Mouse (Mus musculus) stomach, postnatal 0 days (tissue): ENCODE measurements around the gene Scarb2. TPM values are rescaled to one million over a fixed set of nuclear protein-coding genes. Genes with fewer than 3 reads are reported as not detected.

Source experiments
- ATAC-seq: fragments of 200-750 bp; cut with Nextera tagmentation; 2 replicates; pipeline ENCODE4 v1.8.0; 2017; ENCODE audit not compliant: low FRiP score, low TSS enrichment
- DNase-seq: peaks from one replicate; pipeline ENCODE4 v3.0.0-alpha.2; 2016; ENCODE audit warnings: low spot score
- H3K27ac ChIP-seq: fragments of 300-500 bp; sonication (generic); replicated peaks from 2 replicates; pipeline ENCODE4 v1.5.1; 2014; ENCODE audit warnings: mild to moderate bottlenecking, control low read depth
- H3K27me3 ChIP-seq: fragments of 300-500 bp; sonication (generic); 2 replicates; pipeline ENCODE4 v1.6.1; 2014; ENCODE audit warnings: low read length; ENCODE audit not compliant: control insufficient read depth, insufficient read depth
- H3K36me3 ChIP-seq: fragments of 300-500 bp; sonication (generic); 2 replicates; pipeline ENCODE4 v1.6.1; 2014; ENCODE audit warnings: low read length, mixed read lengths; ENCODE audit not compliant: control insufficient read depth, insufficient read depth
- H3K4me1 ChIP-seq: fragments of 300-500 bp; sonication (generic); replicated peaks from 2 replicates; pipeline ENCODE4 v1.6.1; 2014; ENCODE audit warnings: antibody characterized with exemption; ENCODE audit not compliant: control insufficient read depth, insufficient read depth
- H3K4me2 ChIP-seq: fragments of 300-500 bp; sonication (generic); replicated peaks from 2 replicates; pipeline ENCODE4 v1.6.1; 2014; ENCODE audit warnings: low read depth, mild to moderate bottlenecking, control low read depth, moderate library complexity
- H3K4me3 ChIP-seq: fragments of 300-500 bp; sonication (generic); 2 replicates; pipeline ENCODE4 v1.5.1; 2014; ENCODE audit warnings: low read depth, low read length, control low read depth
- H3K9ac ChIP-seq: fragments of 300-500 bp; sonication (generic); 2 replicates; pipeline ENCODE4 v1.6.1; 2014; ENCODE audit warnings: mild to moderate bottlenecking, low read length, control low read depth, mixed read lengths
- H3K9me3 ChIP-seq: fragments of 300-500 bp; sonication (generic); 2 replicates; pipeline ENCODE4 v1.6.1; 2016; ENCODE audit warnings: low read length; ENCODE audit not compliant: control insufficient read depth
- CTCF ChIP-seq: IDR thresholded peaks from 2 replicates; pipeline ENCODE4 v1.5.1; 2016; ENCODE audit warnings: antibody characterized with exemption, low read depth, mild to moderate bottlenecking, moderate library complexity
- EP300 ChIP-seq: optimal IDR thresholded peaks from 2 replicates; pipeline ENCODE3; 2016; ENCODE audit warnings: antibody characterized with exemption
- WGBS: fragments of 180-500 bp; shearing (Covaris S2); extraction: QIAGEN DNeasy Blood & Tissue Kit; methylation state at CpG from one replicate; pipeline ENCODE4 v1.1.7; 2014; 5-methylcytosine and 5-hydroxymethylcytosine counted together
- polyA plus RNA-seq: library from polyadenylated mRNA; unstranded; fragments of >200 nt; fragmentation: Nextera tagmentation; extraction: Ambion mirVana; gene quantifications from 2 replicates; pipeline ENCODE4 v1.2.1, GENCODE M21; 2015

Gene Scarb2
- polyA plus RNA-seq, 1 experiment from 2014 or later = 20.9 TPM

DNA sequence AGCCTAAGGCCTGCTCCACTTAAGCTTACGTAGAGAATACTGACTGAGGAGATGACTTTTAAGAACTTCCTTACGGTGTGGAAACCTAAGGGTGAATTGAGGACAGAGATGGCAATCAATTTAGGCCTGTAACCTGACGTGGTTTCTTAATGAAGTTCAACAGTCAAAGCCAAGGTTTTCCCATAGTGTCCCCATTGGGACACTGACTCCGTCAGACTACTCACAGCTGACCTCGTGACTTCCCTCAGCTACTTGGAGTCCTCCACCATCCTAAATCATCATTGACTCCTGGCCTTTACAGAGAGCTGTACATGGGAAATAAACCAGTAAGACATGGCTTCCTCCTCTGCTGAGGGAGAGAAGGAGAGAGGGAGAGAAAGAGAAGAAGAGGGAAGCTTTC is 41.1 kb downstream of the Scarb2 start:
- DNase-seq (no peak), ATAC-seq (no peak)
- Histone ChIP-seq H3K9ac (no peak overlapping the region), H3K36me3 (peaks cover 3% of the 10 kb centered on the region; the same call in 1 of the 2 replicates), H3K4me1 (peaks cover 3% of the 10 kb centered on the region; the same call in 1 of the 2 replicates), H3K27ac (no peak overlapping the region), H3K27me3 (no peaks in the 10 kb centered on the region), H3K4me3 (no peak overlapping the region), H3K4me2 (no peak overlapping the region), H3K9me3 (no peaks in the 10 kb centered on the region)
- no peak for TF ChIP-seq CTCF
- TF ChIP-seq EP300 = no peak
- WGBS = 84% methylated on average over 5 of the region's 5 CpGs

DNA sequence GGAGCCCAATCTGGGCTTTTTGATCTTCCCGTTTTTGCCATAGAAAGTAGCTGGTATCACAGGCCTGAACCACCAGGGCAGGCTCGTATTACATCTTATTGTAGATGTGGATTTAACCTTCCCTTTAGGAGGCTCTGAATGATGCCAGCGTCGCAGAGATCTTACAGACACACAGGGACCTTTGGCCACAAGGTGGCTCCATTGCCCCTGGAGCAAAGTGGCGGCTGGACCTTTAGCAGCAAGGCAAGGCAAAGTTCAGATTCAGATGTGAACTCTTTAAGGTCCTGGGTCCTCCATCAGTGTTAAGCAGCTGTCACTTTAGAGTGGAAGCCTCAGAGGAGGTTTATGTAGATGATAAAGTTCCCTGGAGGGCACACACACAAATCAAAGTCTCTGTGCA is 45.3 kb downstream of the Scarb2 start:
- WGBS = 25% methylated on average over 5 of the region's 5 CpGs
- H3K4me2 ChIP-seq = no peak overlapping the region
- ATAC-seq (no peak), DNase-seq (peak; percentile 69)
- H3K27me3 ChIP-seq = no peaks in the 10 kb centered on the region
- H3K27ac ChIP-seq = no peak overlapping the region
- no peak overlapping the region for H3K9ac ChIP-seq
- H3K4me3 ChIP-seq = no peak overlapping the region
- H3K4me1 ChIP-seq = no peaks in the 10 kb centered on the region
- TF ChIP-seq EP300 (no peak), CTCF (peak; percentile 91)
- no peaks in the 10 kb centered on the region for H3K9me3 ChIP-seq
- H3K36me3 ChIP-seq = peaks cover 6% of the 10 kb centered on the region; the same call in 1 of the 2 replicates

DNA sequence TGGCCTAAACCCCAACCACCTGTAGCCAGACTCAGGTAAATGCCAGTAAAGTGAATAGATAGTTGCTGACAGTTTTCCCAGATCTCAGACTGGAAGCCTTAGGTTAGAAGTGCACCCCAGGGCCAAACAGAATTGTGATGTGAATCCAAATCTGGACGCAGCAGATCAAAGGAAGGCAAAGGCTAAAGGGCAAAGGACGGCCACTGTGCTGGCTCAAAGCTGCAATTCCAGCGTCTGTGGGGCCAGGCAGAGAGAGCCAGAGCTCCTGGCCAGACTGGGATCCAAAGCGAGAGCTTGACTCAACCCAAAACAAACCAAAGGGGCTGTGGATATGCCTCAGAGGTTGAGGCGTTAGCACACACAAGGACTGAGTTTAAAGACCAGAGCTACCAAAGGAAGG is 47.9 kb downstream of the Scarb2 start:
- DNase-seq (no peak), ATAC-seq (no peak)
- H3K36me3 ChIP-seq = peaks cover 14% of the 10 kb centered on the region; the same call in 1 of the 2 replicates
- no peaks in the 10 kb centered on the region for H3K4me1 ChIP-seq
- no peak overlapping the region for H3K4me3 ChIP-seq
- H3K4me2 ChIP-seq = no peak overlapping the region
- no peaks in the 10 kb centered on the region for H3K9me3 ChIP-seq
- no peak overlapping the region for H3K9ac ChIP-seq
- TF ChIP-seq CTCF = no peak
- no peak for TF ChIP-seq EP300
- 63% methylated on average over 5 of the region's 5 CpGs for WGBS
- no peaks in the 10 kb centered on the region for H3K27me3 ChIP-seq
- H3K27ac ChIP-seq = no peak overlapping the region

DNA sequence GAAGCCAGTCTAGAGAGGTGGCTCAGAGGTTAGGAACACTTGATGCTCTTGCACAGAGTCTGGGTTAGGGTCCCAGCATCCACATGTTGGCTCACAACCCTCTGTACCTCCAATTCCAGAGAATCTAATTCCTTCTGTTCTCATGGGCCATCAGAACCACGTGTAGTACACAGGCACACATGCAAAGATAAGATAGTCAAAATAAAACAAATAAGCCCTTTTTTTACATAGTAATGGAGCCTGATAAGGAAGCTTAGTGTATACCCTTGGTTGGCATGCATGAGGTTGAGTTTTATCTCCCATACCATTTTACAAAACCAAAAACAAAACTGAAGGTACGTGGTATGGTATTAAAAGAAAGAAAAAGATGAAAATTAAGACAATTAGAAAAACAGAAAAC is 49.2 kb downstream of the Scarb2 start:
- peaks cover 16% of the 10 kb centered on the region for H3K36me3 ChIP-seq
- no peaks in the 10 kb centered on the region for H3K27me3 ChIP-seq
- no peak overlapping the region for H3K4me3 ChIP-seq
- no peak overlapping the region for H3K4me2 ChIP-seq
- no peaks in the 10 kb centered on the region for H3K9me3 ChIP-seq
- no peak overlapping the region for H3K9ac ChIP-seq
- WGBS = 57% methylated on average over 2 of the region's 2 CpGs
- H3K27ac ChIP-seq = no peak overlapping the region
- DNase-seq = no peak
- TF ChIP-seq CTCF (no peak), EP300 (no peak)
- ATAC-seq = no peak
- no peaks in the 10 kb centered on the region for H3K4me1 ChIP-seq

DNA sequence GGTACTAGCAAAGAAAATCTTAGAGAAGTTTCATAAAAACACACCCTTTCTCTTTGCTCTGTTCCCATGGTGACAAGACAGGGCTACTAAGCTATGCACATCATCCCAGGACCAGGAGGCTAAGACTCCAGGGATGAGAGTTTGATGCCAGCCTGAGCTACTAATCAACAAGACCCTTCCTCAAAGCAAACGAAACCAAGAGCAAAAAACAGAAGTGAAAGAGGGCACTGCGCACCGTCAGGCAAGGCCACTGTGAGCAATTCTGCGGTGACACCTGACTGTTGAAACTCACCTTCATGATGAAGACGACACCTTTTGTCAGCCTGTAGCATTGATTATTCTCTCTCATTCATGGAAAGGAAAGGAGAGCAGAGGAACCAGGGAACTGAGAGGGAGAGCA is 53.8 kb downstream of the Scarb2 start:
- no peaks in the 10 kb centered on the region for H3K27me3 ChIP-seq
- no peak for ATAC-seq
- peaks cover 39% of the 10 kb centered on the region for H3K36me3 ChIP-seq
- WGBS = 97% methylated on average over 5 of the region's 5 CpGs
- no peak overlapping the region for H3K9ac ChIP-seq
- no peaks in the 10 kb centered on the region for H3K9me3 ChIP-seq
- no peak overlapping the region for H3K4me2 ChIP-seq
- no peak overlapping the region for H3K4me3 ChIP-seq
- H3K27ac ChIP-seq = no peak overlapping the region
- H3K4me1 ChIP-seq = no peaks in the 10 kb centered on the region
- no peak for DNase-seq
- TF ChIP-seq CTCF (no peak), EP300 (no peak)

DNA sequence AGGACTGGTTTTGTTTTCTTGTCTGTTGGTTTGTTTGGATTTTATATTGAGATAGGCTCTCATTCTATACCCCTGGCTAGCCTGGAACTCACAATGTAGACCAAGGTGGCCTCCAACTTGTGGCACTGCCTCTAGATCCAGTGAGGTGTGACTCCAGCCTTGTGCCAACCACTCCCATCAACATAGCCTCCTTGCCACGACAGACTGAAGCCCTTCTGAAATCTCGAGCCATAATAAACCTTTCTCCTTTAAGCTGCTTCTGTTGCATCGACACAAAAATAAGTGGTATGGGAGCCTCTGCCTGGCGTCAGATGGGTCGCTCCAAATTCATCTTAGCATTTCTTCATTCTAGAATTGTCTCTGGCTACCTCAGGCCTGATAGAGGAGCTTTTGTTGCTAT is 59.9 kb downstream of the Scarb2 start:
- no peak overlapping the region for H3K27ac ChIP-seq
- H3K4me3 ChIP-seq = no peak overlapping the region
- TF ChIP-seq EP300 (no peak), CTCF (no peak)
- no peak for ATAC-seq
- no peaks in the 10 kb centered on the region for H3K9me3 ChIP-seq
- peaks cover 34% of the 10 kb centered on the region for H3K36me3 ChIP-seq
- H3K4me1 ChIP-seq = no peaks in the 10 kb centered on the region
- no peaks in the 10 kb centered on the region for H3K27me3 ChIP-seq
- no peak overlapping the region for H3K4me2 ChIP-seq
- WGBS = 95% methylated on average over 5 of the region's 5 CpGs
- no peak overlapping the region for H3K9ac ChIP-seq
- no peak for DNase-seq
